Mouse (Mus musculus): ENCODE measurements at regions not wholly inside any gene's neighbourhood (a gene's known extent, or its start where the extent isn't known, plus 50 kb on each side); places are given as distances from the start of the nearest gene placed in this dataset.

DNA sequence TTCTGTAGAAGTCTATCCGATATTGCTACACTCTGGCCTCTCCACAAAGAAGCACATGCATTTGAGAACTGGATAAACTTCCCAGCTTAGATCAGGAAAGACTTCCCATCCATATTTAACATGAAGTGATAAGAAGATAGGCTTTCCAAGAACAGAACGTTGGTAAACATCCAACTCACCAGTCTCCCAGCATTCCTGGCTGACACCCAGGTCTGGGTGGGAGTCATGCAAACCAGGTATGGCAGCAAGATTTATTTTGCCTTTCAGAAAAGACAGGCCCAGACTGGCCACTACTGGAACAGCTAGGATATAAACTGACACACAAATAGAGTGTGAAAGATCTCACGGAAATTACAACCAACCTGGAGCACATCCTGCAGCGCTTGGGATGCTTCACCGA is 459.6 kb downstream of the Psat1 start:
- TF ChIP-seq POLR2A (IDR thresholded peaks at IDR 0.05; ENCODE audit: borderline replicate concordance, low read depth, low read length) = no peak
- no peak for TF ChIP-seq CTCF (IDR thresholded peaks at IDR 0.05; ENCODE audit: low read depth, low read length)
